Mouse (Mus musculus) E14TG2a.4 (cell line): ENCODE measurements around the gene Slmap.
A peak's percentile ranks its signal among the peaks of the same experiment; 100 is the strongest.
"Not testable (repeated sequence)": the region's sequence is repeated elsewhere in the genome, so short reads cannot be mapped to it uniquely, and the experiment has no call there.

Experiments used
- H3K27me3 ChIP-seq: 2 replicates; pipeline ENCODE4 v1.6.1; 2014; ENCODE audit warnings: low read length, control low read depth; ENCODE audit not compliant: insufficient read depth
- H3K36me3 ChIP-seq: 2 replicates; pipeline ENCODE4 v1.6.1; 2014; ENCODE audit warnings: low read length, control low read depth; ENCODE audit not compliant: insufficient read depth
- H3K4me1 ChIP-seq: replicated peaks from 2 replicates; pipeline ENCODE4 v1.6.1; 2014; ENCODE audit warnings: low read depth, low read length, control low read depth
- H3K4me3 ChIP-seq: replicated peaks from 2 replicates; pipeline ENCODE4 v1.5.1; 2014; ENCODE audit warnings: mild to moderate bottlenecking, low read length
- H3K9me3 ChIP-seq: 2 replicates; pipeline ENCODE4 v1.6.1; 2014; ENCODE audit warnings: low read length, control low read depth
- CTCF ChIP-seq: conservative IDR thresholded peaks from 2 replicates; pipeline ENCODE4 v1.5.1; 2014; ENCODE audit warnings: low read length
- NANOG ChIP-seq: IDR thresholded peaks from 2 replicates; pipeline ENCODE4 v1.6.1; 2014; ENCODE audit warnings: borderline replicate concordance, low read length, mixed read lengths
- POU5F1 ChIP-seq: IDR thresholded peaks from 2 replicates; pipeline ENCODE4 v1.6.1; 2014; ENCODE audit warnings: low read length, borderline replicate concordance

The Slmap gene

DNA sequence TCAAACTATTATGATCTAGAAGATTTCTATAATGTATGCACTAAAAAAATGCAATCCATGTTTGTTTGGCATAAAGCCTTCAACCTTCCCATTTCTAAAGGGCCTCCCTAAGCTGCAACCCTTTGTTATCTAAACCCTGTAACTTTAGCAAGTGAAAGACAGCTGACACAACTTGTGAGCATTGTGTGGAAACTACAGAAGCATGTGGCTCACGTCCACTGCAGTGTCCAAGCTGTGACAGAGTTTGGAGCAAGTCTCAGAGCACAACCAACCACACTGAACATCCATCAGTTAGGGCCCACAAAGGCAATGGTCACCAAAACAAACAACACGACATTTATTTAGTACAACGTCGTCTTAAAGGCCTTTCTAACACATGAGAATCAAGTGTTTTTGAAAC is 117.6 kb downstream of the Slmap start:
- H3K27me3 ChIP-seq: no peaks in the 10 kb centered on the region
- H3K4me1 ChIP-seq: no peaks in the 10 kb centered on the region
- H3K4me3 ChIP-seq: no peak overlapping the region
- no peak for TF ChIP-seq NANOG
- TF ChIP-seq POU5F1: no peak
- TF ChIP-seq CTCF: no peak
- H3K36me3 ChIP-seq: peaks cover 65% of the 10 kb centered on the region
- H3K9me3 ChIP-seq: no peaks in the 10 kb centered on the region

DNA sequence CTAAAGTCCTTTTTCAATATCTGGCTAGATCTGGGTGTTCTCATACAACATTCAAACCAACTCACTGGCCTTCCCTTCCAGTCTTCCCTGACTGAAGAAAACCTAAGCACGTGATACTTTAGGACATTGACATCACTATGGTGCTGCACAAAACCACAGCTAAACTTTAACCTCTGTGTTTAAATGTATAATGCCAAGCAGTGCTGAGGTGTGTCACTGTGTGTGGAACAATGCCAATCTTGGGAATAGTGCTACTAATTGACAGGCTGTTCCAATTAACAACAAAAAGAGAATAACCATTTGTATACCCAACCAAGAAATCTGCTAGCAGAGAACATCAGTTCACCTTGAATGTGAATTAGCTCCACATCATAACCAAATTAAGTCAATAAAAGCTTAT is 121.2 kb downstream of the Slmap start:
- H3K4me3 ChIP-seq: no peak overlapping the region
- H3K4me1 ChIP-seq: no peaks in the 10 kb centered on the region
- TF ChIP-seq NANOG (no peak), CTCF (no peak), POU5F1 (no peak)
- H3K9me3 ChIP-seq: no peaks in the 10 kb centered on the region
- H3K27me3 ChIP-seq: no peaks in the 10 kb centered on the region
- peaks cover 34% of the 10 kb centered on the region for H3K36me3 ChIP-seq

DNA sequence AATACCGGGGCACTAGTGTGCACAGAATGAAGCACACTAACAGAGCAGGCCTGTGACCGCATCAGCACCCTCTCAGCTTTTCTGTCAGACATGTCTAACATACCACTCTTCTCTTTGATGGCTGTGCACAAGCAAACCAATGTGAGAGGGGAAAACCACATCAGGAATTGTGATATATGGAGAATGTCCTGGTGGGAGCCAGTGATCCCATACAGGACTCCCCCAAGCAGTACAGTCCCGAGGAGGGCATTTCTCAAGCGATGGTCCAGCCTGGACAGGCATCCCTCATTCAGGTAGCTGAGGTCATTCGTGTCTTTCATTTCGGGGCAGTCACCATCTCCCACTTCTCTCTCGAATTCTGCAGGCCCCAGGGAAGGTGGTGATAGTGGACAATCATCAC is 128.0 kb downstream of the Slmap start:
- Histone ChIP-seq H3K27me3 (no peaks in the 10 kb centered on the region), H3K4me3 (no peak overlapping the region), H3K36me3 (peaks cover 10% of the 10 kb centered on the region), H3K9me3 (no peaks in the 10 kb centered on the region), H3K4me1 (no peaks in the 10 kb centered on the region)
- TF ChIP-seq POU5F1 (no peak), CTCF (no peak), NANOG (no peak)

DNA sequence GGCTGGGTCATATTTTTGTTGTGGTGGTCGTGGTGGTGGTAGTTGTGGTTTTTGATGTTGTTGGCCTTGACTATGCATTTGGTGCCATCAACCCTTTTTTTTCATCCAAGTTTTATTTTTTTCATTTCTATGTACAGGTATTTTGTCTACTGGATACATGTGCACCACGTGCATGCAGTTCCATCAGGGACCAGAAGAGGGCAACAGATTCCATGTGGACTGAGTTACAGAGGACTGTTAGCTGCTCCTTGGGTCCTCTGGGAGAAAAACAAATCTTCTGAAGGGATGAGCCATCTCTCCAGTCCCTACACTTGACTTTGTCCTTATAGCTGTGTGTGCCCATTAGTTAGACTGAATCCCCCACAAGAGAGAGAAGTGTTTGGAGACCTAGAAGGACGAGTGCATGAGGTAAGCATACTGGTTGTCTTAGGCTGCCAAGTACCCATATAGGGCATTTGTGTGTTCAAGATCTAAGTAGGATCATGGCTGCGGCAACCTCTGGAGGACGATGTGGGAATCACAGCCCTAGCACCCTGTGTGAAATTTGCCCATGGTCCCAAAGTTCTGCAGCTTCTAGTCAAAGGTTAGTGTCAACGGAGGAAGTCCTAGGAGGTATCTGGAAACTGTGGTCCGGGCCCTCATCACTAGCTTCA is 136.1 kb downstream of the Slmap start:
- no peaks in the 10 kb centered on the region for H3K36me3 ChIP-seq
- peaks cover 12% of the 10 kb centered on the region for H3K9me3 ChIP-seq
- TF ChIP-seq CTCF (peak; percentile 87), POU5F1 (no peak)
- H3K4me1 ChIP-seq: no peaks in the 10 kb centered on the region
- no peak overlapping the region for H3K4me3 ChIP-seq
- H3K27me3 ChIP-seq: no peaks in the 10 kb centered on the region

DNA sequence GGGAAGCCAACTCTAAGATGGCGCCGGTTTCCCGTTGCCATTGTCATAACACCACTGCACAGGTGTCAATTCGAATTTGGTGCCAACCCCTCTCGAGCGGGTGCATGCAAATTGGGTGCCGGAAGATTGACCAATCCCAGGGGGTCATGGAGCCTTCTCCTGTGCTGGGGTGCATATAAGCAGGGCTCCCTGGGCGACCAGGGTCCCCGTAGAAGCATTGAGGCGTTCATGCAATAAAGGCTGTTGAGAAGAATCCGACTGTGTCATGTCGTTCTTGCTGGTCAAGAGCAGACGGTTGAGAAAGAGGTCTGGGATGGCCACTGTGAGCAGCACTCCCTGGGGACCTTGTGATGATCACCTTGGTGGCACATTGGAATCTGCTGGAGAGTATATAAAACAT is 142.9 kb downstream of the Slmap start:
- no peak for TF ChIP-seq NANOG
- TF ChIP-seq CTCF: no peak
- no peak for TF ChIP-seq POU5F1

DNA sequence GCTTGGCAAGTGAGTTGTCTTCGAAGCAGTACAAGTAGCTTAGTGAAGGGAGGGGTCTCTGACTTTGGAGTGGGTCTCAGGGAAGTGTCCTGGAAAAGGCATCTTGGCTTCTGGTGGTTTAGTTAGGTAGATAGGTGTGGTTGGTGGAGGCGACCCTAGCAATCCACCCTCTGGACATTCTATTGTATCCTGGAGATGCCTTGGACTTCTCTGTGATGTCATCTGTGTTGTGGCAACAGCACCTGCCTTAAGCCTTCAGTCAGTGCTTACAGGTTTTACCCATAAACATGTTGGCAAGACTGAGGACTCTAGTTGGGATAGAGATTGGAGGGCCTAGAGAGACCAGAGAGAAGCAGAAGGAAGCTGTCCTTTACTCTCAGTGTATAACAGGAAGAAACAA is 145.8 kb downstream of the Slmap start:
- H3K4me1 ChIP-seq: peaks cover 24% of the 10 kb centered on the region
- H3K9me3 ChIP-seq, H3K36me3 ChIP-seq, H3K27me3 ChIP-seq, H3K4me3 ChIP-seq: not testable (repeated sequence)

More for the DNA sequence above, 142.9 kb downstream of the Slmap start:
- Histone ChIP-seq H3K36me3 (no peaks in the 10 kb centered on the region), H3K4me1 (no peaks in the 10 kb centered on the region), H3K4me3 (no peak overlapping the region), H3K9me3 (peaks cover 12% of the 10 kb centered on the region), H3K27me3 (no peaks in the 10 kb centered on the region)

DNA sequence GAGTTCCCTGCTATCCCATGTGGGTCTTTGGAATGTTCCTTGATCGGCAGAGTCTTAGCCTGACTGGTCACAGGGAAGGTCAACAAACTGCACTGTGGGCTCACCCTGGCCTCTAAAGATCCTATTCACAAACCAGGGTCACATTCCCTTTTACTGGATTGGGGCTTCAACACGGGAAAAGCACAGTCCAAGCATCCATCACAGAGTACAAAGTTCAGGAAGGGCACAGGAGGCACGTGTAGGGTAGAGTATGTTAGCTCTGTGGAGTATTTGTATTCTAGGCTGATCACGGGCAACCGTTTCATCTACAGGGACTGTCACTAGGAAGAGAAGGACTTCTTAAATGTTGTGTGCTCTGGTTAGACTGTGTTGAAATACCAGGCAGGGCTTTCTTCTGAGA is 147.7 kb downstream of the Slmap start:
- not testable (repeated sequence) for H3K36me3 ChIP-seq, H3K9me3 ChIP-seq, H3K4me3 ChIP-seq, H3K27me3 ChIP-seq
- H3K4me1 ChIP-seq: peaks cover 24% of the 10 kb centered on the region

DNA sequence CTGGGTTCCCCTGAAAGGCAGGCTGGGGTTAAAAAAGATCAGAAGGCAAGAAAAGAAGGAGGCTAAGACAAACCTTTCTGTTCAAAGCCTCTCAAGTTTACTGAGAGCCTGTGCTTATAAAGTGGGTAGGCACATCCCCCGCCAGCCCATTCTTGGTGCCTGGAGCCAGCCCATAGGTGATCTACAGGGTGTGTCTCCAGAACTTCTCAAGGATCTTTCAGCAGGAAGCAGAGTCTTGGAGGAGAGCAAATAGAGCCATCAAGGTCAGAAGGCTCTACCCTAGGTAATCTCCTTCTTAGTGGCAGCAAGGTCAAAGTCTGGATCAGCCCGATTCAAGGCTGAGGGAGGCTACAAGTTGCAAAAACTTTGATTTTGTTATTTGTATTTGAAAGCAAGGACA is 149.1 kb downstream of the Slmap start:
- peaks cover 33% of the 10 kb centered on the region for H3K4me1 ChIP-seq
- H3K27me3 ChIP-seq, H3K9me3 ChIP-seq, H3K4me3 ChIP-seq, H3K36me3 ChIP-seq: not testable (repeated sequence)
- peak; percentile 14; the same call in 1 of the 2 replicates for TF ChIP-seq NANOG

DNA sequence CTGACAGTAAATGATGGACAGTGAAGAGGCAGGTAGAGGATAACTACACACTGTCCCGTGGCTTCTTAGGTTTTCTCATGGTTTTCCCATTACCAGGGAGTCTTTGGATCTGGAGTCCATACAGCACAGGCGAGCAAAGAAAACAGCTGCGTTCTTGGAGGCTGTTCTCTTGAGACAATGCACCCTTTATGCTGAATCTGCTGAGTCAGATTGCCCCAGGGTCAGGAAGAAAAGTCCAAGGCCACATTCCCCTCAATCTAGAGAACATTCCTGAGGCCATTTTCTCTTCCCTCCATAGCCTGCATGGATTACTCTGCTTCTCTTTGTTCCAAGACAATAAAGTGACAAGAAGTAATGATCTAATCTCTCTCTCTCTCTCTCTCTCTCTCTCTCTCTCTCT is 155.7 kb downstream of the Slmap start:
- Histone ChIP-seq H3K4me1 (peaks cover 36% of the 10 kb centered on the region), H3K9me3 (no peaks in the 10 kb centered on the region), H3K36me3 (no peaks in the 10 kb centered on the region), H3K4me3 (no peak overlapping the region), H3K27me3 (no peaks in the 10 kb centered on the region)
- no peak for TF ChIP-seq NANOG
- TF ChIP-seq CTCF: no peak
- no peak for TF ChIP-seq POU5F1
